Mouse (Mus musculus) spleen, adult 2 months (tissue): ENCODE results near the gene Ldlrad3. TPM values are rescaled to one million over a fixed set of nuclear protein-coding genes. Genes with fewer than 3 reads are reported as not detected.
A peak's percentile ranks its signal among the peaks of the same experiment; 100 is the strongest.

Source experiments
- DNase-seq, 2 experiments: peaks; one replicate each; pipeline versions ENCODE4 v3.0.0 to v3.0.0-alpha.2; 2012 to 2021; ENCODE audit warnings: low spot score in 2 of 2, low read depth in 1 of 2
- H3K27ac ChIP-seq: fragments of 200-500 bp; 2 replicates; pipeline ENCODE4 v1.5.1; 2012; ENCODE audit warnings: low read length, inconsistent platforms; ENCODE audit not compliant: insufficient read depth
- H3K27me3 ChIP-seq: fragments of 200-500 bp; 2 replicates; pipeline ENCODE4 v1.6.1; 2012; ENCODE audit warnings: mild to moderate bottlenecking, moderate library complexity, low read length, inconsistent platforms; ENCODE audit not compliant: control insufficient read depth, insufficient read depth
- H3K36me3 ChIP-seq: fragments of 200-500 bp; 2 replicates; pipeline ENCODE4 v1.6.1; 2012; ENCODE audit warnings: mild to moderate bottlenecking, low read length, inconsistent platforms; ENCODE audit not compliant: control insufficient read depth, insufficient read depth
- H3K4me1 ChIP-seq: fragments of 200-500 bp; 2 replicates; pipeline ENCODE4 v1.6.1; 2011; ENCODE audit warnings: inconsistent platforms; ENCODE audit not compliant: control insufficient read depth, insufficient read depth, insufficient read length
- H3K4me3 ChIP-seq: fragments of 200-500 bp; 2 replicates; pipeline ENCODE4 v1.5.1; 2011; ENCODE audit warnings: mild to moderate bottlenecking, inconsistent platforms; ENCODE audit not compliant: insufficient read depth, insufficient read length; ENCODE audit errors: extremely low read depth
- CTCF ChIP-seq: fragments of 200-500 bp; IDR thresholded peaks from 2 replicates; pipeline ENCODE4 v1.5.1; 2011; ENCODE audit warnings: mild to moderate bottlenecking, inconsistent platforms; ENCODE audit not compliant: insufficient read depth, insufficient read length, insufficient replicate concordance; ENCODE audit errors: extremely low read depth
- POLR2A ChIP-seq: fragments of 200-500 bp; IDR thresholded peaks from 2 replicates; pipeline ENCODE4 v1.6.1; 2011; ENCODE audit warnings: low read depth, low read length, inconsistent platforms
- WGBS: fragments of 180-500 bp; shearing (Covaris S2); methylation state at CpG from one replicate; pipeline ENCODE4 v1.1.7; 2018; 5-methylcytosine and 5-hydroxymethylcytosine counted together
- polyA plus RNA-seq: library from polyadenylated mRNA; depleted of rRNA; stranded (reverse); fragments of >200 nt; gene quantifications from 2 replicates; pipeline ENCODE4 v1.2.3, GENCODE M21; 2012

The Ldlrad3 gene
- polyA plus RNA-seq, 1 experiment, result 3.5 TPM

DNA sequence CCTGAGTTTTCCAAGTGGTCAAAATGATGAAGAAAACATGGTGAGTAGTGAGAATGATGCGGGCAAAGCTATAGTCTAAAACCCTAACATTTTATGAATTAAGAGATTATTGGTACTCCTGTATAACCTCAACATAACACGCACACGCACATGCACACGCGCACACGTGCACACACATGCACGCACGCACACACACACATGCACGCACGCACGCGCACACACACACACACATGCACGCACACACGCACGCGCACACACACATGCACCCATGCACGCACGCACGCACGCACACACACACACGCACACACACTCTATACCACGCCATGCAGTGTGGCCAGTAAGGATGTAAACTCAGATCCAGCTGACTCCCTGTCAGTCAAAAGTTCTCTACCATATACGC, 99.6 kb downstream of the Ldlrad3 start:
- WGBS, result 94% methylated on average over 23 of the region's 23 CpGs
- TF ChIP-seq CTCF (no peak), POLR2A (no peak)
- H3K27me3 ChIP-seq, result no peaks in the 10 kb centered on the region
- DNase-seq, result no peak
- H3K27ac ChIP-seq, result no peak overlapping the region
- no peaks in the 10 kb centered on the region for H3K36me3 ChIP-seq
- H3K4me3 ChIP-seq, result no peak overlapping the region
- no peaks in the 10 kb centered on the region for H3K4me1 ChIP-seq

DNA sequence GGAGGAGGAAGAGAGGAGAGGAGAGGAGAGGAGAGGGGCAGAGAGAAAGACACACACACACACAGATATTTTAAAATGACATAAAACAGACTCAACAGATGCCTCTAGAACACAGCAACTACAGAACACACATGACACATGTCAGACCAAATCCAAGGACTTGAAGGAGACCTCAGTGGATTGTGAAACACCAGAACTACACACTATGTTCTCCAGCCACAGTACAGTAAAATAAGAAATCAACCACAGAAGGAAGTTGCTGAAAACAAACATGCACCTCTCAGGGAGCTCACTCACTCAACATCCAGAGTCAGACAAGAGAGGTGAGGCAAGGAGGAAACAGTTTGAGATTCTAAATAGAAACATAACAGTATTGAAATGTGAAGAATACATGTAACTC, 103.4 kb downstream of the Ldlrad3 start:
- no peaks in the 10 kb centered on the region for H3K27me3 ChIP-seq
- no peak overlapping the region for H3K27ac ChIP-seq
- no peaks in the 10 kb centered on the region for H3K4me1 ChIP-seq
- no peak overlapping the region for H3K4me3 ChIP-seq
- DNase-seq, result no peak
- TF ChIP-seq CTCF (no peak), POLR2A (no peak)
- no peaks in the 10 kb centered on the region for H3K36me3 ChIP-seq

DNA sequence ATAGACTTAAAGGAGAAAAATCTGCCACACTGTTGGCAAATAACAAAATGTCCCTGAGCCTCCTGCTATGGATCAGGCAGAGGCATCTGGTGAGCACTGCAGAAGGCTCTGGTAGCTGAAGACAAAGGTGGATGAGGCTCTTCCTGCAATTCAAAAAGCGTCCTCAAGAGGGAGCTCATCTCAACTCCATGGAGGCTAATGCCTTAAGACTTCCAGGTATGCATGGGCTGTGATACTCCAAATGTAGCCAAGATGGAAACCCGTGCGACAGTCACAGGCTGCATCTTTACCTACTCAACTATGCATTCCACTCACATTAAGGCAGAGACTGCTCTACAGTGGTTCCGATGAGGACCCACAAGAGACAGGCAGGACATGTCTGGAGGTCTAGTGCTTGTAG, 108.6 kb downstream of the Ldlrad3 start:
- 57% methylated on average over 4 of the region's 4 CpGs for WGBS
- DNase-seq, result peak in 1 of 2 experiments; percentile 57
- Histone ChIP-seq H3K27me3 (no peaks in the 10 kb centered on the region), H3K36me3 (no peaks in the 10 kb centered on the region), H3K27ac (no peak overlapping the region), H3K4me1 (no peaks in the 10 kb centered on the region), H3K4me3 (no peak overlapping the region)
- TF ChIP-seq CTCF (peak; percentile 47; the same call in 1 of the 2 replicates), POLR2A (no peak)

DNA sequence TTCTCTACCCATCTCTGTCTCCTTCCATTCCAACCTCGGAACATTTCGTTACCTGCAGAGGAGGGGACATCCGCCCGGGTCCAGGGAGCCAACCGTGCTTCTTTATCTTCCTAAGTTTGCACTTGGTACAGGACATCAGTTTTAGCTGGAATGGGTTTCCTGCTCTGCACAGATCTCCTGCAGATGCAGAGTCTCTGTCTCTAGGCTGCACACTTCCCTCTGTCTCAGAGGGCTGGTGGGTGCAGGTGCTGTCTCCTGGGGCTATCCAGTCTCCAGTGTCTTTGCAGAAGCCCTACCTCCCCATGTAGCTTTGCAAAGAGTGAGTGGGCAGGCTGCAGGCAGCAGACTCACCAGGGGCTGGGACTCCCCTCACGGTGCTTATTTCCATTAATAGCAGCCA, 109.9 kb downstream of the Ldlrad3 start:
- Histone ChIP-seq H3K4me1 (no peaks in the 10 kb centered on the region), H3K4me3 (no peak overlapping the region), H3K27me3 (no peaks in the 10 kb centered on the region), H3K27ac (no peak overlapping the region), H3K36me3 (no peaks in the 10 kb centered on the region)
- no peak for TF ChIP-seq POLR2A
- TF ChIP-seq CTCF, result no peak
- 74% methylated on average over 6 of the region's 6 CpGs for WGBS
- no peak for DNase-seq

DNA sequence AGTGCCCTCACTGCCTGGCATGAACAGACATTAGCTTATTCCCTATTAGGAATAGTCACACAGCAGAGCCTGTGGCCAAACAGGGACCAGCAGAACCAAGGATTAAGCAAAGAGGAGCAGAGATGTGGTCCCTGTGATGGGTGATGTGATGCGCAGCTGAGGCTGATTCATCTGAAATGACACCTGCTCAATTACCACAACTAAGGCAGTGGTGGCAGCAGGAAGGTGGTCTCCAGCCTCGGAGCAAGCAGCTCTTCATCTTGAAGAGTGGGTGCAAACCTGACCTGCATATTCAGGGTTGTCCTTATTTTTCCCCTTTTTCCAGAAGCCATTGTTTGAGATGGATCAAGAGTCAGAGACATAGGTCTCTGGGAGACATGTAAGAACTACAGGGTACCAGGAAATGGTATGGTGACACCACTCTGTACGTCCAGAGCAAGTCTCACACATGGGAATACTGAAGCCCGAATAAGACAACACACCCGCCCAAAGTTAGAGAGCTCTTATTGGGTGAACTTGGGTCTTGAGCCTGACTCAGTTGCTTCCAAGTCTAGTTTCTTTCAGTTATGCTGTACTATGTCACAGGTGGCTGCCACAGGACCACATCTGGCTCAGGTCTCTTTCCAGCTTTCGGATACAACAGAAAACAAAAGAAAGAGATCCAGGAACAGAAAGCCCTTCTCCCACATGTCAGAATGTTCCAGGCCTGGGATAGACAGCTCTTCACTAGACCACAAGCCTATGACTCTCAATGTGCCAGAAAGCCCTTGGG, 112.7 kb downstream of the Ldlrad3 start:
- H3K27me3 ChIP-seq, result no peaks in the 10 kb centered on the region
- DNase-seq, result no peak
- 87% methylated on average over 6 of the region's 6 CpGs for WGBS
- H3K27ac ChIP-seq, result no peak overlapping the region
- no peaks in the 10 kb centered on the region for H3K36me3 ChIP-seq
- no peaks in the 10 kb centered on the region for H3K4me1 ChIP-seq
- TF ChIP-seq POLR2A (no peak), CTCF (no peak)
- no peak overlapping the region for H3K4me3 ChIP-seq

DNA sequence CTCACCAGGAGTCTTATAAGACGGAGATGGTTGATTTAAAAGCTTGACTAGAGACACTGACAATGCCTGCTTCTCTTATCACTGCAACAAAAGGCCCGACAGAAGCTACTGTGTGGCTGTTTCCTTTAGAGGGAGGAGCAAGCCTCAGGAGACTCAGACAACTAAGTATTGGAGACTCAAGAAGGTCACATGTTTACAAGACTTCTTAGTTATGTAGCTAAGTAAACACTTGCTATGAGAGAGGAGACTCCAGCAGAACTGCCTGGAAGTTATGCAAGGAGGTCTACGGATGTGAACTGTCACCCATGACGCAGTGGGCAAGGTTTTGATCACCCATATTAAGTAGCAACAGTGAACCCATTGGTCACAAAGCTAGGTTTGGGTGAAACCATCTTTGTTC, 113.3 kb downstream of the Ldlrad3 start:
- Histone ChIP-seq H3K27me3 (no peaks in the 10 kb centered on the region), H3K4me3 (no peak overlapping the region), H3K27ac (no peak overlapping the region), H3K4me1 (no peaks in the 10 kb centered on the region), H3K36me3 (no peaks in the 10 kb centered on the region)
- WGBS, result 78% methylated on average over 4 of the region's 4 CpGs
- no peak for TF ChIP-seq CTCF
- no peak for TF ChIP-seq POLR2A
- DNase-seq, result no peak

DNA sequence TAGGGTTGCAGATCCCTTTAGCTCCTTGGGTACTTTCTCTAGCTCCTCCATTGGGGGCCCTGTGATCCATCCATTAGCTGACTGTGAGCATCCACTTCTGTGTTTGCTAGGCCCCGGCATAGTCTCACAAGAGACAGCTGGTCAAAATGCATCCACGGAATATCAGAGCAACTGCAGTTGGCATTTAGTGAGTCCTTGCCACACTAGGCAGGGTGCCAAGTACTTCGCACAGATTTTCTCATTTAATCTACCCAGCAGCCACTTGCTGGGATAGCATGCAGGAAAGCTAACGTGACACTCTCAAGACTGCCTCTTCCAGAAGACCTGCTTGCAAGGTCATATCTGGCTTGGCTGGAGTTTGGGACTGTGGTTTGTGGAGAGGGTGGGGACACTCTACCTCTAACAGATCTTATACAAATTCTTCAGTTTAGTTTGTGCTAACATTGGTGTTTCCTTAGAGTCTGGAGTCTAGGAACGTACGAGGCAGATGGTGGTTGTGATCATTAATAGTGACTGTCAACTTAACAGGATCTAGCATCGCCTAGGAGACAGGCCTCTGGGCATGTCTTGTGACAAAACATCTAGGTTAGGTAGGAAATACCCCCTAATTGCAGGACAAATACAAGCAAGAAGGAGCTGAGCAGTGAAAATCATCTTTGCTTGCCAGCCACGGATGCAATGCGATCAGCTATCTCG, 115.0 kb downstream of the Ldlrad3 start:
- TF ChIP-seq CTCF (no peak), POLR2A (no peak)
- no peak for DNase-seq
- H3K27me3 ChIP-seq, result no peaks in the 10 kb centered on the region
- H3K4me1 ChIP-seq, result no peaks in the 10 kb centered on the region
- WGBS, result 92% methylated on average over 10 of the region's 10 CpGs
- no peak overlapping the region for H3K4me3 ChIP-seq
- H3K36me3 ChIP-seq, result no peaks in the 10 kb centered on the region
- no peak overlapping the region for H3K27ac ChIP-seq
